Mouse (Mus musculus) c-Kit-positive CD71-positive TER-119-negative erythroid progenitor cells, embryonic 14.5 days (primary cell): ENCODE measurements at regions not wholly inside any gene's neighbourhood (a gene's known extent, or its start where the extent isn't known, plus 50 kb on each side); places are given as distances from the start of the nearest gene placed in this dataset.

Experiments
- DNase-seq: peaks from one replicate; pipeline ENCODE4 v3.0.0-alpha.2; 2013; ENCODE audit warnings: low read depth

DNA sequence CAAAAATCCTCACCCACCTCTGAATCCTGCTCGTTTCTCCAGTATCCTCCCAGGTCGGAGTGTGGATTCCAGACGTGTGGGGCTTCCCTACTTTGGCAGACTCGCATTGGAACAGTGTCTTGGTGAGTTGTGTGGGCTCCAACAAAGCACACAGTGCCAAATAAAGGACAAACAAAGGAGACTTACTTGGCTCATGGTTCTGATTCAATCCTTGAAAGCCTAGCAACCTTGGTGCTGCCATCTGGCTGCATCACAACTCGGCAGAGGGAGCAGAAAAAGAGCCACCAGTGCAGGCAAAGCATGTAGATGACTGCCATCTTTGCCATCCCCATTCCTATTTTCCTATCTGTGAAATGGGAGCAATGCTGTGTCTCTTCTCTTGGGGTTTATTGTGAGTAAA, 64.0 kb downstream of the Il9r start:
- DNase-seq, result no peak

- DNase-seq, result no peak
Observed at GRCm38 (mm10) chr11:32133996-32134395, 66.1 kb downstream of the Il9r start.

- peak; percentile 21 for DNase-seq
Observed at GRCm38 (mm10) chr11:32132008-32132615, 68.0 kb downstream of the Il9r start.

DNA sequence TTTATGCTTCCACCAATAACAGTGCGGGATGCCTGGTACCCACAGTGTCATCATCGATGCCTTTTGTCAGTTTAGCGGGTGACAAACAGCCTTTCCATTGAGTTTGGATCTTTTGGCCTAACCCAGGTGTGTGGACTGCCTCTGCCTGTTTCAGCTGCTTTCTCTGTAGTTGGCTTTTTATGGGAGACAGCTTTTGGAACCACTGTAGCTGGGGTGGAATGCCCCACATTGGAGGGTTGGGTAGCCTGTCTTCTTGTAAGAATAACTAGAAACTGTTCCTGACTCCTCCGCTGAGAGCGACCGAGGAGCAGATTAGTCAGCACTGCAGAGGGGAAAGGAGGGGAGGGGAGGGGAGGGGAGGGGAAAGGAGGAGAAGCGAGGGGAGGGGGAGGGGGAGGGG, 71.5 kb downstream of the Il9r start:
- no peak for DNase-seq

GRCm38 (mm10) chr11:32128018-32128417, 72.1 kb downstream of the Il9r start:
- no peak for DNase-seq

- DNase-seq, result no peak
Observed at GRCm38 (mm10) chr11:32127401-32127817, 72.7 kb downstream of the Il9r start.

DNA sequence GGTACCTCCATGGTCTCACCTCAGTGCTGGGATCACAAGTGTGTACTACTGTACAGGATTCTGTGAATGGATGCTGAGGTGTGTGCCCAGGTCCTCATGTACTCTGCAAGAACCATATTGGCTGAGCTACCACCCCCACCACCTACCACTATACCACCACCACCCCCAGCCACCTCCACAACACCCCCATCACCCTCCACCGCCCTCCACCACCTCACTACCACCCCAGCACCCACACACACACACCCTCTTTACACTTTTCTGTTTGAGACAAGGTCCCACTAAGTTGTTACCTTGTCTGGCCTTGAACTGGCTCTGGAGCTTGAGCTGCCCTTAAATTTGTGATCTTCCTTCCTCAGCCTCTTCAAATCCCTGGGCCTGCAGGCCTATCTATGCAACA, 73.3 kb downstream of the Il9r start:
- DNase-seq, result no peak

GRCm38 (mm10) chr11:32126311-32126698, 73.8 kb downstream of the Il9r start:
- DNase-seq, result no peak

DNA sequence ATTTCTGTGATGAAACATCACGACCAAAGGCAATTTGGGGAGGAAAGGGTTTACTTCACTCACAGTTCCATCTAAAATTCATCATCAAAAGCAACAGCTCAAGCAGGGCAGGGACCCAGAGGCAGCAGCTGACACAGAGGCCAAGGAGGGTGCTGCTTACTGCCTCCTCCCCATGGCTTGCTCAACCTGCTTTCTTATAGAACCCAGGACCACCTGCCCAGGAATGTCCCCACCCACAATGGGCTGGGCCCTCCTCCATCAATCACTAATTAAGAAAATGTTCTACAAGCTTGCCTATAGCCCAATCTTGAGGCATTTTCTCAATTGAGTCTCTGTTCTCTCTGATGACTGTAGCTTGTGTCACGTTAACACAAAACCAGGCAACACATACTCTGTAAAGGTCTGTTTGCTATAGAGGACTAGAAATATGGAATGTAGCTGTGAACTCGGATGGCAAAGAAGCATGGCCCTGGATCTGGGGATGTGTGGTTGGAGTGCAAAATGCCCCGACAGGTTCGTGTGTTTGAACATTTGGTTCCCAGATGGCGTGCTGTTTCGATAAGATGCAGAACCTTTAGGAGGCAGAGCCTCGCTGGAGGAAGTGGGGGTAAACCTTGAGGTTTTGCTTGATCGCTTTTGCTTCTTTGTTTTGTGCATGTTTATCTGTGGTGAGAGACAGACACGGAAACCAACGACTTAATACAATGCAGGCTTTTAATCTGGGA, 74.3 kb downstream of the Il9r start:
- no peak for DNase-seq

DNA sequence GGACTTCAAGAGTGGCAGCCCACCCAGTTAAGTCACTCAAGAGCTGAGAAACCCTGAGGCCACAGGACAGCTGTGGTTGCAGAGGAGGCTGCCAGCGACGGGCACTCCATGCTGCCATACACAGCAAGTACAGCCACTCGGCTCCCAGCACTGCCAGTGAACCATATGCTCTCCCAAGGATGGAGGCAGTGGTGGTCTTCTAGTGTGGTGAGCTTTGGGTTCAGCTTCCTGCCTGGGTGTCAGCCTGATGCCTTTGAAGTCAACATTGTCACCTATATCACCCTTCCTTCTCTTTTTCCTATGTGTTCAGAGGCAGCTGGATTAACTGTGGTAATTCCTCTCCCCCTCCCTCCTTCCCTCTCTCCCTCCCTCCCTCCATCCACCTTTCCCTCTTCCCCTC, 79.5 kb downstream of the Il9r start:
- no peak for DNase-seq

GRCm38 (mm10) chr11:32118844-32119629, 81.0 kb downstream of the Il9r start:
- DNase-seq, result no peak

DNA sequence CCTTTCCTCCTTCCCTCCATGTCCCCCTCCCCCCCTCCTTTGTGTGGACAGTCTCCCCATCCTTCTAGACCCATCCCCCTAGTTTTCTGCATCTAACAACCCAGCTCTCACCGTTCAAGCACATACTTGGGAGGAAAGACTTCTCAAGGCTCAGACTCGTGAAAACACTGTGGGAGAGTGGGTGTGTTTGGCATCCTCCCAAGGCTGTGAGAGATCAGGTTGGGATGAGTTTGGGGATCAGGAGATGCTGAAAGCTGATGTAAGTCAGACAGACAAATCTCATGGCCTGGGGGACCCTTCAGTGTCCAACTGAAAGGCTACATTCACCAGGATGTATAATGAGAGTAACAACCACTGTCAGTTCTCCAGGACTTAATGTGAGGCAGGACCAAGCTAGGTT, 82.1 kb downstream of the Il9r start:
- no peak for DNase-seq

DNA sequence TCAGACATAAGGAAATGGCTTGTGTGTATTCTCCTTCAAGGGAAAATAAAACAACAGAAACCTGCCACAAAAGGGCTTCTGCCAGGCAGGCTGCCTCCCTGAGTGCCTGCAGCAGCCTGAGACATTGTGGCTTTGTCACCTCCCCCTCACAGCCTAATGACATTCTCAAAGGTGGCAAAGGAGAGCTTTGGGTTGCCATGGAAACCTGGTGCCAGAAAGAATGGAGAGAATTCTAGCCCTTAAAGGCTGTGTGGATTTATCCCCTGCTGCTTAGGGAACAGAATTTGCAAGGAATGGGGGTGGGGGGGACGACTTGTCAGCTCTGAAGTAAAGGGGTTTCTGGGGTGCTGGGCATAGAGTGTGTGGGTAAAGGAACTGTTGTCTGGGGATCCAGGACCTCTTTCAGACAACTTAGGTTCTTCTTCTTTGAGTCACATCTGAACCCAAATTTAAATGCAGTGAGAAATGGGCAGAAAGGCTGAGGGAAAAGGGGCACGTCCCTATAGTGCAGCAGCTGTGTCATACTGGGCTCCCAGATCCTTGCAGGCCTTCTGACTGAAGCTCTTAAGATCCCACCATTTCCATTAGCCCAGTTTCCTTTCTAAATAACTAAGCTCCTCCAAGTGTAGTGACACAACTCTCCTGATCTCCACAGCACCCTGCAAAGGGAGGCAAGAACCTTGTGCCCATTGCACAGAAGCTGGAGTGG, 86.8 kb downstream of the Il9r start:
- DNase-seq, result no peak

DNA sequence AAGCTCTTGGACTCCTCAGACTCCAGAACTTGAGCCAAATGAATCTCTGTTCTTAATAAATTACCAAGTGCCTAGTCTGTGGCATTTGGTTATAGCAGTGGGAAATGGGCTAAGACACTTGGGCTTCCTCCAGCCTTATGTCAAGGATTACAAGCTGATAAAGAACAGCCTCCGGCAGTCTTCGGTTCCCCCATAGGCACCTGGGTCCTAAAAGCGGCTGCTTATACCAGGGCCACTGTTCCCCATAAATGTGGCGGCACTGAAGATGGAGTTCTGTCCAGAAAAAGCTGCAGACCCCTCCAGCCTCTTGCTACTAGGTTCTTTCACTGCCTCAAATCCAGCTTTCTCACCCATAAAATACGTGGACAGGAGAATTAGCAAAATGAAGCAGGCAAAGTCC, 87.6 kb downstream of the Il9r start:
- DNase-seq, result no peak

- DNase-seq, result no peak
Observed at GRCm38 (mm10) chr11:32111841-32112240, 88.2 kb downstream of the Il9r start.

DNA sequence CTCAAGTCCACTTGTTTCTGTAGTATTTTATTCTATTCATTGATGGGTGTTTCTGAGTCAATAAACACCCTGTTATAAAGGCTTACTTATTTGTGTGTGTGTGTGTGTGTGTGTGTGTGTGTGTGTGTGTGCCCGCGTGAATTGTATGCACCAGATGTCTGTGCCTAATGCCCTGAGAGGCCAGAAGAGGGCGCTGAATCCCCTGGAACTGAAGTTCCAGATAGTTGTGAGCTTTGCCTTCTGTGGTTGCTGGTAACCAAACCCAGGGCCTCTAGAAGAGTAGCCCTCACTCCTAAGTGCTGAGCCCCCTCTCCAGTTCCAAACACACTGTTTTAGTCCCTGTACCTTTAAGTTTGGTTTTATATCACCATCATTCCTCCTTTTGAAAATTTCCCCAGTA, 90.2 kb downstream of the Il9r start:
- no peak for DNase-seq
